Mouse (Mus musculus): ENCODE results near the gene Fam71f1. TPM values are rescaled to one million over a fixed set of nuclear protein-coding genes. Genes with fewer than 3 reads are reported as not detected.

Gene Fam71f1
- total RNA-seq (2014; fragmentation: Nextera tagmentation) (not detected in 2 replicates), total RNA-seq (2017) (not detected in 2 replicates)

DNA sequence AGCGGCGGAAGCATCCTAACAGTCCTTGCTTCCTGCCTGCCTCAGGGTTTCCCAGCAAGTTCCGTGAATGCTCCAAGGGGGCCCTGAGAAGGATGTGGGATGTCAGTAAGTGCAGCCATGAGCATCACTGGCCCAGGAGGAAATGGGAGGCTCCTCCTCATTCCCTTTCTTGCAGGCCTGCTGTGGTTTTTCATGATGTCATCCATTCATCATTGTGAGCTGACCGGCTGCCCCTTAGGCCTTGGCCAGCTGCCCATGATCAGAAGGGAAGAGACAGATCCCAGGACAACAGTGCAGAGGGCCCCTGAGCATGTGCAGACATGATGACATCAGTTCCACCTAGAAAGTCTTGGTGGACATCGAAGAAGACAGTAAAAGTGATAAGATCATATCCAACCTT lies at the start of gene Fam71f1:
Gene Fam71f1 (plus strand): TSS at position 262 of the 400 bp plus-strand sequence.
- no peak for ATAC-seq (replicated peaks; ENCODE audit: low FRiP score, low TSS enrichment, poor library complexity, severe bottlenecking)

DNA sequence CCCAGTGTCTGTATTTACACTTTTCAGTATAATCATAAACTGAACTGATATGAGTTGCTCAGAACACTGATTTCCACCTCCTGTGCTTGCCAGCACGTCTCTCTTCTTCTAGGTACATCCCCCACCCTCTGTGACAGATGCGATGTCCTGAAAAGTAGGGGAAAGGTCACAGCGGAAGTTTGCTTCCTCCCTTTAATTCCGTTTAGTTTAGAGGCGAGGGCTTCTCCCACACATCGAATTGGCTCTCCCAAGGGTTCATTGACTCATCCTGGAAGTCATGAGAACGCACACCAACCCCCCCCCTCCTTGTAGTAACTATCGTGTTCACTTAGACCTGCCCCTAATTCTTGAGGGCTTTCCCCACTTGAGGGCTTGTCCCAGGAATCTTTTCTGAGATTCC lies 48.0 kb upstream of the Fam71f1 start:
- ATAC-seq (replicated peaks; ENCODE audit: low FRiP score, low TSS enrichment, poor library complexity, severe bottlenecking), result no peak

DNA sequence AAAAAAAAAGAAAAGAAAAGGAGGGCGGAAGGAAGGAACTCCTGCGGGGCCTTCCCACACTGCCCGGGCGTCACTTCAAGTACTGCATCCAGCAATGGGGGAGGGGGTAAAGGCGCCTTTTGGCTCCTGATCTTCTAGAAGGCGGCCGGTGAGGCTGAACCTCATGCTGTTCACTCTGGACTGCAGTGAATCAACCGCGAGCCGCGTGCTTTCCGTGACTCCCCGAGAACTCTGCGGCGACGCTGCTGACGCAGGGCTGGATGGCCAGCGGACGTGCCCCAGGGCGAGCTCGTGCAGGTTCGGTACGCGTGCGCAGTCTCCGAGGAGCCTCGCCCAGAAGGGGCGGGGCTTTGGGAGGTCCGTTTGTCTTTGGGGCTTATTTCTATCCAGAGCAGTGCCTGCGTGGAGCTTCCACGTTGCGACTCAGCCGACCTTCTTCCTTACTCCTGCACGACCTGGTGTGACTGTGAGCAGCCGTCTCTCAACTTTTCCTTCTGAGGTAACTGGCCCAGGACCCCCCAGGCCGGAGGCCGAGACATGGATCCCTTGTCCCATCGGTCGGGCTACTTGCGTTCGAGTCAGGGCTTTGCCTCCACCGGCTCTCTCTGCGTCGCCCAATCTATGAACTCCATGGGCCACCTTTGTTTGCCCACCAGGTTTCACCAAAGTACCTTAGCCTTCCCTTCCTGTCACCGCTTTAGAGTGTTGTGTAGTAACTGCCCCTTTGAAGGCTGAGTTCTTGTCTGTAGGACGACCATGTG lies 46.4 kb upstream of the Fam71f1 start, which contains the start of gene Hilpda:
Gene Hilpda (plus strand): TSS at position 177 of the 761 bp plus-strand sequence.
- ATAC-seq (replicated peaks; ENCODE audit: low FRiP score, low TSS enrichment, poor library complexity, severe bottlenecking), result peak; percentile 99

DNA sequence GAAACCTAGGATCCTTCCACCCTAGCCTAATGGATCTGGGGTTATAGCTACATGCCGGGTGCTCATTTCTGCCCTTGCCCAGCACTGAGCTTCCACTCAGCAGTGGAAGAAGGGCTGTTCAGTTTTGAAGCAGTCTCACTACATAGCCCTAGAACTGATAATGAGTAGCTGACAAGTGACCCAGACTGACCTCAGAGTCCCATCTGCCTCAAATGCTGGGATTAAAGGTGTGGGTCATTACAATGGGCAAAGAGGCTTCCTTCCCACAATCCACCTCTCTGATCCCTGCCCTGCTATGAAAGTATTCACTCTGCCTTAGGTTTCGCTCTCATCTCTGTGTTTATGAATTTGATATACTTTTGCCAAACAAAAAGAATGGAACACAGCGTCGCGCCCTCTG lies 42.2 kb upstream of the Fam71f1 start:
- ATAC-seq (replicated peaks; ENCODE audit: low FRiP score, low TSS enrichment, poor library complexity, severe bottlenecking), result no peak

DNA sequence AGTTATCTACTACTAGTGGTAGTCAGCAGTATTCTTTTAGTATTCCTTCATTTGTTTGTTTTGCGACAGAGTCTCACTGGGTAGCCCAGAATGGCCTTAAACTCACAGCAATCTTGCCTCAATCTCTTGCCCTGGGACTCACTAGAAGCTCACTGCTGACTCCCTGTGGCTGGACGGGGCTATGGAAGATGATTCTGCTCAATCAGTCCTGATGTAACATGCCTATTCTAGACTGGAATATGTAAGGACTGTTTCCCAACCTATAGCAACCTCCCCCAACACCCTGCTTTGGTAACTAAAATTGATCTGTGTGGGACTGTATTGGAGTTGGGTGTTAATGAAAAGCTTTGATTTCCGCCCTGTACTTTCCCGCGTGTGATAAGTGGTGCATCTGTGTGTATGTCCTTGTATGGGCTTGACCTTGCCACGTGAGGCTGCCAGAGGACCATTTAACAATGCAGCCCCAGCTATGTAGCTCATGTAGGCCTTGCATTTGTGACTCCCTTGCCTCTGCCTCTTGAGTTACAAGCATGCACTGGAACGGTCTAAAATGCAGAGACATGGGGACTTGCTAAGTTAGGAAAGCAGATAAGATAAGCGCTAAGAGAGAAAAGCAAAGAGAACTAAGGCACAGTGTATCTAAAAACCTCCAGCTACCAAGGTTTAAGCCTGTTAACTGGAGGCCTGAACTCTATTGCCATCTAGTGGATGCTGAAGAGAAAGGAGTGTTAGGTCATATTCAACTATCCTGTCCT lies 40.2 kb upstream of the Fam71f1 start:
- ATAC-seq (replicated peaks; ENCODE audit: low FRiP score, low TSS enrichment, poor library complexity, severe bottlenecking), result peak; percentile 84

DNA sequence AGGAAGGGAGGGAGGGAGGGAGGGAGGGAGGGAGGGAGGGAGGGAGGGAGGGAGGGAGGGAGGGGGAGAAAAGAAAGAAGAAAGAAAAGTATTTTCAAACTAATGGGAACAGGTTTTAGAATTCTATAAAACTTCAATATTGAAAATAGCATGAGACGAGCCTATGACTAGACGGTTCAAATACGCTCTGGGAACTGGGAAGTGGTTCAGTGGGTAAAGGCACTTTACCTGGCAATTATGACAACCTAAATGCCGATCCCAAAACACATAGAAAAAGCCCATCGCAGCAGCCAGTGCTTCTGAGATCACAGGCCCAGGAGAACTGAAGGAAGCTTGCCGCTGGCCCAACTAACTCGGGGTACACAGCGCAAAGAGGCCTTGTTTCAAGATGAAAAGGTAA lies 39.6 kb upstream of the Fam71f1 start, which contains the start of gene Fam71f2:
Gene Fam71f2 (plus strand): TSS at position 301 of the 400 bp plus-strand sequence.
- ATAC-seq (replicated peaks; ENCODE audit: low FRiP score, low TSS enrichment, poor library complexity, severe bottlenecking), result no peak

DNA sequence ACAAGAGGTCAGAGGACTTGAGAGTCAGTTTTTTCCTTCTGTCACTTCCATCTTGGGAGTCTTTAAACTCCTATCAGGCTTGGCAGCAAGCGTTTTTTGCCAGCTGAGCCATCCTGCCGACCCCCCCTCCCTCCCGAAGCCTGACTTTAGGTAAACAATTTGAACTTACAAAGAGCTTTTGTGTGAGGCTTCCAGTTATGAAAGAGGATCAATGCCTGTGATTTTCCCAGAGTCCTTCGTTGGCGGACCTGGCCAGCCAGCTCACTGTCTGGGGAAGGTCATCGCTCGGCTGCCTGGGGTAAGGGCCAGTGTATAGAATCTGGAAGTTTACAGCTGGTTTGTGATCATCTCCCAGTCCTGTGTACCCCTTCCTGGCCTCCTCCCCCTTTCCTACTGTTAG lies 38.3 kb upstream of the Fam71f1 start:
- no peak for ATAC-seq (replicated peaks; ENCODE audit: low FRiP score, low TSS enrichment, poor library complexity, severe bottlenecking)

DNA sequence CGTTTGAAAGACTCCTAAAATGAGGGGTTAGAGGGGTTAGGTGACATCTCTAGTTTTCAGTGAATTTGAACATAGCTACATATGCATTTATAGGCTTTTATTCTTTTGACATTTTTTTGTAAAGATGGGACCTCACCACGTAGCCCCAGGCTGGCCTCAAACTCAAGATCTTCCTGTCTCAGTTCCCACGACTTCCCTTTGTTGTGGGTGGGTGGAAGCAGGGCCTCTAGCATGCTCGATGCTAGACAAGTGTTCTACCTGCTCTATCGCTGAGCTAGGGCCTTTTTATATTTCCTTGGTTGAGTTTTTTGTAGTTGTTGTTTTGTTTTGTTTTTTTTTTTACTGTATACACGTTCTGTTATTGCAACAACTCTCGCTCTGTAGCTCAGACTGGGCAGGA lies 32.1 kb upstream of the Fam71f1 start:
- ATAC-seq (replicated peaks; ENCODE audit: low FRiP score, low TSS enrichment, poor library complexity, severe bottlenecking), result no peak

DNA sequence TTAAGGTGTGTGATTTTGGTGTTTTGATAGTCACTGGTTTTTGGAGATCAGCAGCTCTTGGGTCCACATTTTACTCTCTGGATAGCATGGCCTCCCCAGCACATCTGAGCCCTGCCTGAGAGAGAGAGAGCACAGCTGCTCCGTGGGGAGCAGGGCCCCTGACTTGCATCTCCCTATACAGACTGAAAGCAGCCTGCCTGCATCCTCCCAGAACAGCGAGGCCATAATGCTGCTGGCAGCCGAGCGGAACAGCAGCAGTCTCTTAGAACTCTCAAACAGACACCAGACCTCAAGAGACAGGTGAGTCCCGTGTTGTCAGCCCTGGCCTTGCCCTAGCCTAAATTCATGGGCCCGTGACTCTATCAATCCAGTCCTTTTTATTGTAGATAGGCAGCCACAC lies 31.5 kb upstream of the Fam71f1 start:
- ATAC-seq (replicated peaks; ENCODE audit: low FRiP score, low TSS enrichment, poor library complexity, severe bottlenecking), result no peak

DNA sequence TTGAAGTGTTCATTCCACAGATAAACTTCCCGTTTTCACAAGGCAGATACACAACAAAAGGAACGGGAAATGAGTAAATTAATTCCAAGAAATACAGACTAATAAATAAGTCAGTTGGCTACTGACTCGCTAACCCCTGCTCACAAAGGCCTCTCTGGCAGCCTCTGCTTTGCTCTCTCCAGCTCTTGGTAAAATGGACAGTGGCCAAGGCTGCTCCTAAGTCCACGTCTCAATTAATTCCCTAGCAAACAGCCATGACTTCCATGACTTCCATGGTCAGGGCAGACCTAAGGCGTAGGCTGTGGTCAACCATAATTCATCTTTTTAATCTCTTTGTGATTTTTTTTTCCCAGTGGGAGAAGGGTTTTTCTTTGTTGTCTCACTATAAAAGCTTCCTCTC lies 31.0 kb upstream of the Fam71f1 start:
- no peak for ATAC-seq (replicated peaks; ENCODE audit: low FRiP score, low TSS enrichment, poor library complexity, severe bottlenecking)

DNA sequence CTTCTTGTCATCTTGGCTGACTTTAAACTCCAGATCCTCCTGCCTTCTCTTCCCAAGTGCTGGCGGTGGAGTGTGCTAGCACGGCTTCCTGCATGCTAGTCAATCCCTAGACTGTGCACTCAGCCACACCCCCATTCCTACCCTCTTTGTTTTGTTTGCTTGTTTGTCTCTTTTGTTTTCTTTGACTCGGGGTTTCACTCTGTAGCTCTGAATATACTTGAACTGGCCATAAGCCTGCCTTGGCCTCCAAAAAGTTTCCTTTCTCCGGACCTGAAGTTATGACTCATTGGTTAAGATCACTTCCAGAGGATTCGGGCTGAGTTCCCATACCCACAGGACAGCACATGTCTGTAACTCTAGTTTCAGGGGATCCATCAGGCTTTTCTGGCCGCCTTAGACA lies 30.3 kb upstream of the Fam71f1 start:
- ATAC-seq (replicated peaks; ENCODE audit: low FRiP score, low TSS enrichment, poor library complexity, severe bottlenecking), result no peak

DNA sequence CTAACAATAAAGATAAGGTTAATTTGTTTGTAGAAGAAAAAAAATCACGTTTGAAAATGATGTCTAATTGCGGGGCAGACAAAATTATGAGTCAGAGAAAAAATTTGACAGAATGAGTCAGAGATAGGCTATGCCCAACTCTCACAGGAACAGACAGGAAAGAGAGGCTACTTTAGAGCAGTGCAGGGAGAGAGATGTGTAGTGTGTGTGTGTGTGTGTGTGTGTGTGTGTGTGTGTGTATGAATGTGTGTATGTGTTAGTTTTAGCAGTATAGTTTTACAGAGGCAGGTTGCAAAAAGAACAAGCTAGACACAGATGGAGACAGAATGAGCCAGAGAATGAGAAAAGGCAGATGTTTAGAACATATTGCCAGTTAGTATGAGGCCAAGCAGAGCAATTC lies 19.8 kb upstream of the Fam71f1 start:
- no peak for ATAC-seq (replicated peaks; ENCODE audit: low FRiP score, low TSS enrichment, poor library complexity, severe bottlenecking)

DNA sequence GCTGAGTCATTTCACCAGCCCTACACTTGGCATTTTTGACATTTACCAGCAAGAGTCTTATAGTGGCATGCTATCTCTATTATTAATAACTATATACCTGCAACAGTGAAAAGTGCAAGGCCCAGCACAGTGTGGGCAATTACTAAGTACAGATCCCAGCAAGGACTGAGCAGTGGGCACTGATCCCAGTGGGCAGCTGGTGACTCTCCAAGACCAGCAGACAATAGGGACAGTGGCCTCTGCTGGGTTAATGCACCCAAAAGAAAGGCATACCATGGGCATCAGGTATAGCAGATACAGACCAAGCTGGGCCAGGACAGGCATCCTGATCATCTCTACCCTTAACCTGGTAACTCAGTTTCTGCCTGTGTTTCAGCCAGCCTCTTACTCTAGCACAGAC lies 15.7 kb upstream of the Fam71f1 start:
- ATAC-seq (replicated peaks; ENCODE audit: low FRiP score, low TSS enrichment, poor library complexity, severe bottlenecking), result no peak

DNA sequence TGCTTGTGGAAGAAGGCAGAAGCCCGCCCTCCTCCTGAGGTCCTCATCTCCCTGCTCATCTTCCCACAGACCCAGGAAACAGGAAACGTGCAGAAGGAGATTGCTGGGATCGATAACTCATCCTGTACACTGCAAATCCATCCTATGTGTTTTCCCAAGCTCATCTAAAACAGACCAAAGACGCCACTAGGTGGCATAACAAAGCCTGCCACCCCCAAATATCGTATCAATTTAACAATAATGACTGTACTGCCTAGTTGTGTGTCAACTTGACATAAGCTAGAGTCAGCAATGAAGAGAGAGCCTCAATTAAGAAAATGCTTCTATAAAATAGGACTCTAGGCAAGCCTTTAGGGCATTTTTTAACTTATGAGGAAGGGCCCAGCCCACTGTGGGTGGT lies 15.2 kb upstream of the Fam71f1 start:
- no peak for ATAC-seq (replicated peaks; ENCODE audit: low FRiP score, low TSS enrichment, poor library complexity, severe bottlenecking)

DNA sequence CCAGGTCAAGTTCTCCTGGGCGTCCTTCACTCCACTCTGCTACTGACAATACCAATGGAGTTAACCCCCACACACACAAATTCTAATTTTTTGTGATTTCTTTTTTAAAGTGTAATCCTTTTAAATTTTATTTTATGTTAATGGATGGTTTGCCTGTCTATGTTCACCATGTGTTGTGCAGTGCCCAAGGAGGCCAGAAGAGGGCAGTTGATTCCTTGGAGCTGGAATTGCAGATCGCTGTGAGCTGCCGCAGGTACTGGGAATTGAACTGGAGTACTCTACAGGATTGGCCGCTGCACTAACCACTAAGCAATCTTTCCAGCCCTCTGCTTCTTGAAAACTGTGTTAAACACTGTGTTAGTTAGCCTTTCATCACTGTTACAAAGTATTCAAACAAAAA lies 13.5 kb upstream of the Fam71f1 start:
- no peak for ATAC-seq (replicated peaks; ENCODE audit: low FRiP score, low TSS enrichment, poor library complexity, severe bottlenecking)

DNA sequence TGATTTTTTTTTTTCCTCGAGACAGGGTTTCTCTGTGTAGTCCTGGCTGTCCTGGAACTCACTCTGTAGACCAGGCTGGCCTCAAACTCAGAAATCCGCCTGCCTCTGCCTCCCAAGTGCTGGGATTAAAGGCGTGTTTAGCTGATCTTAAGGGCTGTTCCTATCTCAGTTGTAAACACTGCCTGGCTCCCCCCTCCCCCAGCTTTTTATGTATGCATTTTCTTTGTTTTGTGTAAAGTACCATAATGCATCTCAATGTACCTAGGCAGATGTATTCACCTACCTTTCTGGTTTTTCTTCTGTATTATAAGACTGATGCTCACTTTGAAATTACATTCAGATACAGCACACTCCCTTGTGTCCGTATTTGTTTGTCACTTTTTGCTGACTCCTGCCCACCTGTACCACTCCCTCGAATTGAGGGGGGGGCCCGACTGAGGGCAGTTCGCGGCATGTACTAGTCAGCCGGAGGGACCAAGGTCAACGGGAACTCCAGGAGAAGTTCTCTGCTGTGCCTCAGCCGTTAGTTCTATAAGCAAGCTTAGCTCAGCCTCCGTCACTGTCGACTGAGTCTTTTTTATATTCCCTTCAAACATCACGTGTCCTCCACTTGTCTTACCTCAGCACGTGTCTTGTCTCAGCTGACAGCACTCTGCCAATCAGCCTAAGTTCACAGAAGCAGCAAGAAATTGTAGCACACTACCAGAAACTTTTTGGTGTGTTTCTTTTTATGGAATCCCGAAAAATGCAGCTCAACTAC lies 9.9 kb upstream of the Fam71f1 start:
- ATAC-seq (replicated peaks; ENCODE audit: low FRiP score, low TSS enrichment, poor library complexity, severe bottlenecking), result no peak

DNA sequence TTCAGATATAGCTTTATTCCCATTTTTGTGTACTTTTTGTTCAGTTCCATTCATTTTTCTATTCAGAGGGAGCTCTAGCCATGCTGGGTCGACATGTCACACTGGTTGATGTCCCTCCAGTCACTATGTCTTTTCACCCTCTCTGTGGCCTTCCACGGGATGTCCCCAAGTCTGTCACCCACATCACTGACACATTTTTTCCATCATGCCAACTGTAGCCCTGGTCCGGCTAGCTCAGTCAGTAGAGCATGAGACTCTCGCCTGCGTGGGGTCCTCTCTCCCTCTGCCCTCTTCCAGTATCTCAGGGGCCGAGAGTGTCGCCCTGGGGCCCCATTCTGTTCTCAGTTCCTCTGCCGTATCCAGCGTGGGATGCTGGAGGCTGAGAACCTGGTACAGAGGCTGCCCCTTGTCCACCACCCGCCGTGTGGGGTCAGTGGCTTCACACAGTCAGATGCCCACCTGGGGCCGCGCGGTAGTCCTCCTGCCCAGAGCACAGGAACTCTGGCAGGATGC lies 5.2 kb upstream of the Fam71f1 start:
- no peak for ATAC-seq (replicated peaks; ENCODE audit: low FRiP score, low TSS enrichment, poor library complexity, severe bottlenecking)

DNA sequence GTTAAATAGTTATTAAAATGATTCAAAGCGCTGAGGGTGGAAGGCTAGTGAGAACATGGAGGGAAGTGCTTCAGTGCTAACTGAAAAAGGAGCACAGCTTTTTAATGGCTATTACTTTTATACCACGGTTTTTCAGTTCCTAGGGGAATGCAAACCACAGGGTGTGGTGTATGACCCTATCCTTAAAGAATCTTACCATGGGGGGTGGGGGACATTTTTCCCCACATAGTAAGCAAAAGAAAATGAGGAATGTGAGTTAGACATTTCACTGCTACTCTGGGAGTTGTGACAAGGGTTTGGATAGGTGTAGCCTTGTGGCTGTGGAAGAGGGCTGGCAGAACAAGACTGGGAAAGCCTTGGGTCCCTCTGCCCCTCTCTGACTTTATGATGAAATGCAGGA lies 1.7 kb upstream of the Fam71f1 start:
- ATAC-seq (replicated peaks; ENCODE audit: low FRiP score, low TSS enrichment, poor library complexity, severe bottlenecking), result no peak

DNA sequence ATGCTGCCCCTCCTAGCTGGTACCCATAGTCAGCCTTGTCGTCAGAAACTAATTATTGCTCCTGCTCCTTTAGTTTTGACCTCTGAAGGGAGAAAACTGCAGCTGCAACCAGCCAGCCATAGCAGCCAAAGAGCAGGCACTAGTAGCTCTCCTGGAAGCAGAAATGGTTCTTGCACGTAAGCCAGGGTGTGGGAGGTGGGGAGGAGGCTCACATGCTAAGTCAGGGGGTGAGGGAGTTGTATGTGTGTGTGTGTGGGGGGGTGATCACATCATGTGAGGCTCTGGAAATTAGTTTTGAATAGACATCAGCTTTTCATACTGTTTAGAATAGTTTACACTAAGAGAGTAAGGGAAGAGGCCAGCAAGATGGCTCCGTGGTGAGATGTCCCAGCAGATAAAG lies 999 bp upstream of the Fam71f1 start:
- ATAC-seq (replicated peaks; ENCODE audit: low FRiP score, low TSS enrichment, poor library complexity, severe bottlenecking), result no peak

DNA sequence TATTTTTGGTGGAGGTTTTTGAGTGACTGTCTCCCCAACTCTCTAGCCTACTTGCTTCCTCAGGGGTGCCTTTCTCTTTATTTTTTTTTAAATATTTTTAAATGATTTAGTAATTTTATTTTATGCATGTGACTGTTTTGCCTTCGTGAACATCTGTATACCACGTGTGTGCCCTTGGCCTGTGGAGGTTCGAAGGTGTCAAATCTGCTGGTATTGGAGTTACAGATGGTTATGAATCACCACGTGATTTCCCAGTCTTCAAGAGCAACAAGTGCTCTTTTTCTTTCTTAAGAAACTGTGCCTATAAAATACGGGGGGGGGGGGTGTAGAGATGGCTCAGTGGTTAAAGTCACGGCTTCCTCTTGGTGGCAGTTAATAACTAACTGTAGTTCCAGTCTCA lies 2.6 kb downstream of the Fam71f1 start:
- no peak for ATAC-seq (replicated peaks; ENCODE audit: low FRiP score, low TSS enrichment, poor library complexity, severe bottlenecking)

All from megakaryocyte-erythroid progenitor cell, adult 5-6 weeks (primary cell).